Mouse (Mus musculus) testis, adult 2 months (tissue): ENCODE data around the gene Mcm6.

Experiments used
- CTCF ChIP-seq: fragments of 200-500 bp; IDR thresholded peaks from 2 replicates; pipeline ENCODE4 v1.5.1; 2012; ENCODE audit warnings: low read depth, mild to moderate bottlenecking, inconsistent platforms, low read length, moderate library complexity; ENCODE audit not compliant: control insufficient read depth, insufficient read depth, insufficient replicate concordance
- POLR2A ChIP-seq: fragments of 200-500 bp; IDR thresholded peaks from 2 replicates; pipeline ENCODE4 v1.6.1; 2012; ENCODE audit warnings: low read depth, mild to moderate bottlenecking, inconsistent platforms, low read length, moderate library complexity; ENCODE audit not compliant: control insufficient read depth

DNA sequence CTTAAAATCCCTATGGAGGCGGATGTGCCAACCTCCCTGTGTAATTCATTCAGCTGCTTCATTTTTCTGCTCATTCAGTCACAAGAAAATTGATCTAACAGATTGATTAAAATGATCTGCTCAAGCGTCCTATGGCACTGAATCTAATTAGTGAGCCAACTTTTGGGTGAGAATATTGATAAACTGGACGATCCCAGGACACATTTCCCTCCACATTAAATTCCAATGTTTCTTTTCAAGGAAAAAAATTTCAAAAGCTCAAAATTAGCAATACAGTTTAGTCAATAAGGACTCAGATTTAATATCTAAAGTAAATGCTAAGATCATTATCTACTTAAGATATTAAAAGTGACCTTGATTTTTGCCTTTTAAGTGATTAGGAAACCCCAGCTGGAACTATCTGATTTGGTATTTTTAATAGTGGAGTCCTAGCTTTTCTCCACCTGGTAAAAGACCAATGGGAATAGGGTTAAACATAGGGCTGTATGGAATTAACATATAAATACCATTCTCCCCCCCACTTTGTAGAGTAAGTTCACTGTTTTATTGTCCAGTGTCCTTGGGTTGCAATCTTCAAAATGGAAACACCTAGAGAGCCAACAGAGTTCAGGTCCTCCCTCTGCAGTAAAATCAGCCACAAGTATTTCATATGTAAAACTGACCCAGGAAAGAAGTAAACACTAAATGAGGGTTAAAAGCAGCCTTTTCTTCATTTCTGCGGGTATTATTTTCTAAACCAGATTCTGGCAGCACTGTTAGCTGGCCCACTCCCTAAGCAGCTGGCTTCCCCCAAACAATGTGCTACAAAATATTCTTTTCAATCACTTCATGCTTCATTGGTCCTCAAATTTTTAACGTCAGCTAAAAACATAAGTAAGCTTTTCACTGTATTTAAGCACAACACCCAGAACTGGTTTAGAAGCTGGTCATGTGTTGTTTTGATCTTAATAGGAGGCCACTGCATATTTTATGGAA, 40.8 kb upstream of the Mcm6 start:
- TF ChIP-seq CTCF: no peak
- TF ChIP-seq POLR2A: no peak
